Mouse (Mus musculus): ENCODE results near the gene Nup54. TPM values are rescaled to one million over a fixed set of nuclear protein-coding genes. Genes with fewer than 3 reads are reported as not detected.

Nup54 gene
- polyA plus RNA-seq, 2 experiments = 20.7 to 31.9 TPM

DNA sequence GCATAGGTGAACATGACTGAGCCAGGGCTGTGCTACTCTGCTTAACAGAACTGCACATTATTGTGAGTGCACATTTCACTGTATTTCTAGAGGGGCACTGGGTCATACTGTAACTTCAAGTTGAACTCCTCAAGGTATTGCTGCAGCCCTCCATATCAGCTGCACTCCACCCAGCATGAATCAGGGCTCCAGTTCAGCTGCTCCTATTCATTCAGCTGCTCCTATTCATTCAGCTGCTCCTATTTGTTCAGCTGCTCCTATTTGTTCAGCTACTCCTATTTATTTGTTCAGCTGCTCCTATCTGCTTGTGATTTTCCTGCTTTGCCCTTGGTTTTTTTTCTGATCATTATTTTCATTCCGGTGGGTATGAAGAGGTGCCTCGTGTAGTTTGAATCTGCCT, 45.0 kb downstream of the Nup54 start:
- no peaks in the 10 kb centered on the region for H3K36me3 ChIP-seq (replicated peaks; ENCODE audit: control insufficient read depth, insufficient read depth, low read depth)
- H3K4me2 ChIP-seq (ENCODE audit: low read depth) = no peak overlapping the region
- H3K9ac ChIP-seq (replicated peaks) = no peak overlapping the region
- H3K27me3 ChIP-seq (ENCODE audit: control insufficient read depth, insufficient read depth, low read length) = peaks cover 23% of the 10 kb centered on the region
- H3K4me3 ChIP-seq (ENCODE audit: insufficient read depth in 1 of 2, low read depth in 2 of 2, low read length in 2 of 2) = no peak overlapping the region
- H3K27ac ChIP-seq = no peak overlapping the region
- ATAC-seq (ENCODE audit: insufficient read depth) (no peak), DNase-seq (ENCODE audit: low read depth in 3 of 3, low spot score in 3 of 3) (no peak)
- 66% methylated on average over 2 of the region's 2 CpGs for WGBS (ENCODE audit: insufficient replicate concordance)
- H3K9me3 ChIP-seq (ENCODE audit: control insufficient read depth, low read length) = no peaks in the 10 kb centered on the region
- TF ChIP-seq EP300 (IDR thresholded peaks at IDR 0.05; ENCODE audit: low read depth) = no peak
- no peak for TF ChIP-seq CTCF (IDR thresholded peaks at IDR 0.05; ENCODE audit: low read depth)
- H3K4me1 ChIP-seq (replicated peaks; ENCODE audit: control insufficient read depth in 2 of 2, insufficient read depth in 2 of 2, low read length in 1 of 2) = peaks cover 9 to 23% of the 10 kb centered on the region in 2 experiments

DNA sequence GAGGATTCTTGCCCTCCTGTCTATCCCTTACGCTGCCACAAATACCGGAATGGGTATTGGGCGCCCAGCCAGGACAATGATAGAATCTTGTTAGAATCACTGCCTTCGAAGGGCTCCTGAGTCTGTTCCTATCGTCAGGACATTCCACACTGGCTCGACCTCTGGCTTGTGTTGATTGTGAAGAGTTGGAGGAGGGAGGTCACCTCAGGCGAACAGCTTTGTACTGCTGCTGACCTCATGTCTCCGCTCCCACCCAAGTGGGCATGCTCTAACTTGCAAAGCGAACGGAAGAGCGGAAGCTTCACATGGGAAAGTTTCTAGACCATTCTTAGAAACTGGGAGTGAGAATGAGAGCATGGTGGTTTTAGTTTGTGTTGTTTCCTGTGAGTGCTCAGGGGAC, 47.6 kb downstream of the Nup54 start:
- Histone ChIP-seq H3K9me3 (ENCODE audit: control insufficient read depth, low read length) (no peaks in the 10 kb centered on the region), H3K9ac (replicated peaks) (no peak overlapping the region), H3K27ac (no peak overlapping the region), H3K4me2 (ENCODE audit: low read depth) (no peak overlapping the region), H3K36me3 (replicated peaks; ENCODE audit: control insufficient read depth, insufficient read depth, low read depth) (no peaks in the 10 kb centered on the region), H3K4me1 (replicated peaks; ENCODE audit: control insufficient read depth in 2 of 2, insufficient read depth in 2 of 2, low read length in 1 of 2) (peaks cover 0 to 6% of the 10 kb centered on the region in 2 experiments; a peak in 2 of 4 replicates), H3K27me3 (ENCODE audit: control insufficient read depth, insufficient read depth, low read length) (peaks cover 19% of the 10 kb centered on the region), H3K4me3 (ENCODE audit: insufficient read depth in 1 of 2, low read depth in 2 of 2, low read length in 2 of 2) (no peak overlapping the region)
- ATAC-seq (ENCODE audit: insufficient read depth) (no peak), DNase-seq (ENCODE audit: low read depth in 3 of 3, low spot score in 3 of 3) (no peak)
- 61% methylated on average over 11 of the region's 11 CpGs for WGBS (ENCODE audit: insufficient replicate concordance)
- TF ChIP-seq CTCF (IDR thresholded peaks at IDR 0.05; ENCODE audit: low read depth) = no peak
- no peak for TF ChIP-seq EP300 (IDR thresholded peaks at IDR 0.05; ENCODE audit: low read depth)

DNA sequence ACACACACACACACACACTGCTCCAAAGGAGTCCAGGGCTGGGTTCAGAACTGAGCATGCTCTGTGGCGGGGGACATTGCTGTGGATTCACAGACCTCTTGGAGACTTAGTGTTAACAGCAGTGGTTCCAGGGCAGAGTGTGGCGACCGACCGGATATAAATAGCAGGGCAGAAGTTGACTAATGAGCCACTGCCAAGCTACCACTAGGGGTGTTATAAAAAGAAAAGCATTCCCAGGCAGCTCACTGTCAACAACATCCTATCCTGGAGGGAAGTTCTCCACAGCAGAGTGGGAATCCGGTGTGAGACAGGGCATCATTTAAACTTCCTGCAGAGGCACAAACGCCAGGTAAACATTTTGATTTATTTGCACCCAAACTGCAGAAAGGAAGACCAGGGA, 48.4 kb downstream of the Nup54 start:
- no peak for DNase-seq (ENCODE audit: low read depth in 3 of 3, low spot score in 3 of 3)
- H3K9ac ChIP-seq (replicated peaks) = no peak overlapping the region
- peaks cover 0 to 3% of the 10 kb centered on the region in 2 experiments; a peak in 1 of 4 replicates for H3K4me1 ChIP-seq (replicated peaks; ENCODE audit: control insufficient read depth in 2 of 2, insufficient read depth in 2 of 2, low read length in 1 of 2)
- no peaks in the 10 kb centered on the region for H3K9me3 ChIP-seq (ENCODE audit: control insufficient read depth, low read length)
- peaks cover 11% of the 10 kb centered on the region for H3K27me3 ChIP-seq (ENCODE audit: control insufficient read depth, insufficient read depth, low read length)
- no peak for ATAC-seq (ENCODE audit: insufficient read depth)
- no peak overlapping the region for H3K27ac ChIP-seq
- H3K36me3 ChIP-seq (replicated peaks; ENCODE audit: control insufficient read depth, insufficient read depth, low read depth) = no peaks in the 10 kb centered on the region
- H3K4me3 ChIP-seq (ENCODE audit: insufficient read depth in 1 of 2, low read depth in 2 of 2, low read length in 2 of 2) = no peak overlapping the region
- 22% methylated on average over 6 of the region's 6 CpGs for WGBS (ENCODE audit: insufficient replicate concordance)
- TF ChIP-seq CTCF (IDR thresholded peaks at IDR 0.05; ENCODE audit: low read depth) (no peak), EP300 (IDR thresholded peaks at IDR 0.05; ENCODE audit: low read depth) (no peak)
- H3K4me2 ChIP-seq (ENCODE audit: low read depth) = no peak overlapping the region

DNA sequence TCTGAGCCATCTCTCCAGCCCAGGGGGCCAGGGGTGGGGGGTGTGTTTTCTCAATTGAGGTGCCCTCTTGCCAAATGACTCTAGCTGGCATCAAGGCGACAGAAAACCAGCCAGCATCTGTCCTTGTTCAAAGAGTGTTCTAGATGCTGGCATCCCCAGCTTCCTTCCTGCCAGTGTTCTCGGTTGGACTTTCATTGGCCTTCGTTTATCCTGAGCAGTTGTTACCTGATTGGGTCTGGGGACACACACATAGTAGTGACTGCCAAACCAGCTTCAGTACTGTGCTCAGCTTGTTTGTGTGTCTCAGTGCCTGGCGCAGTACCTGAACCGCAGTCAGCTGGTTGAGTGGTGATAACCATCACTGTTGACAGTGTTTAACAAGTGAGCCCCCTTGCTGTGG, 48.9 kb downstream of the Nup54 start:
- DNase-seq (ENCODE audit: low read depth in 3 of 3, low spot score in 3 of 3) (no peak), ATAC-seq (ENCODE audit: insufficient read depth) (no peak)
- 59% methylated on average over 5 of the region's 5 CpGs for WGBS (ENCODE audit: insufficient replicate concordance)
- TF ChIP-seq CTCF (IDR thresholded peaks at IDR 0.05; ENCODE audit: low read depth) (no peak), EP300 (IDR thresholded peaks at IDR 0.05; ENCODE audit: low read depth) (no peak)
- Histone ChIP-seq H3K36me3 (replicated peaks; ENCODE audit: control insufficient read depth, insufficient read depth, low read depth) (no peaks in the 10 kb centered on the region), H3K4me3 (ENCODE audit: insufficient read depth in 1 of 2, low read depth in 2 of 2, low read length in 2 of 2) (no peak overlapping the region), H3K27ac (no peak overlapping the region), H3K27me3 (ENCODE audit: control insufficient read depth, insufficient read depth, low read length) (peaks cover 5% of the 10 kb centered on the region), H3K4me1 (replicated peaks; ENCODE audit: control insufficient read depth in 2 of 2, insufficient read depth in 2 of 2, low read length in 1 of 2) (peaks cover 0 to 3% of the 10 kb centered on the region in 2 experiments; a peak in 1 of 4 replicates), H3K9me3 (ENCODE audit: control insufficient read depth, low read length) (no peaks in the 10 kb centered on the region), H3K4me2 (ENCODE audit: low read depth) (no peak overlapping the region), H3K9ac (replicated peaks) (no peak overlapping the region)

DNA sequence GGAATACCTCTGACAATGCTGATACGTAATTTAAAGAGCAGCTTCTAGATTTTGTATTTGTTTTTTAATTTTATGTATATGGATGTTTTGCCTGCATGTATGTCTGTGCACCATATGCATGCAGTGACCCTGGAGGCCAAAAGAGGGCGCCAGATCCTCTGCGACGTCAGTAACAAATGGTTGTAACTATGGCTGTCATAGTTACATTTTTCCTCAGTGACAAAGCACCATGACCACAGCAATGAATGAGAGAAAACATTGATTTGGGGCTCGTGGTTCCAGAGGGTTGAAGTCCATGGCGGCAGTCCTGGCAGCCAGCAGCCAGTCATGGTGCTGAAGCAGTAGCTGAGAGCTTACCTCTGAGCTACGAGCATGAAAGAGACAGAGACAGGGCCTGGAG, 50.2 kb downstream of the Nup54 start:
- 35% methylated on average over 7 of the region's 7 CpGs for WGBS (ENCODE audit: insufficient replicate concordance)
- Histone ChIP-seq H3K4me3 (ENCODE audit: insufficient read depth in 1 of 2, low read depth in 2 of 2, low read length in 2 of 2) (no peak overlapping the region), H3K4me1 (replicated peaks; ENCODE audit: control insufficient read depth in 2 of 2, insufficient read depth in 2 of 2, low read length in 1 of 2) (peaks cover 0 to 3% of the 10 kb centered on the region in 2 experiments; a peak in 1 of 4 replicates), H3K36me3 (replicated peaks; ENCODE audit: control insufficient read depth, insufficient read depth, low read depth) (no peaks in the 10 kb centered on the region), H3K9ac (replicated peaks) (no peak overlapping the region), H3K27me3 (ENCODE audit: control insufficient read depth, insufficient read depth, low read length) (peaks cover 3% of the 10 kb centered on the region; the same call in 1 of the 2 replicates), H3K4me2 (ENCODE audit: low read depth) (no peak overlapping the region), H3K27ac (no peak overlapping the region), H3K9me3 (ENCODE audit: control insufficient read depth, low read length) (no peaks in the 10 kb centered on the region)
- ATAC-seq (ENCODE audit: insufficient read depth) (no peak), DNase-seq (ENCODE audit: low read depth in 3 of 3, low spot score in 3 of 3) (no peak)
- peak; percentile 85 for TF ChIP-seq CTCF (IDR thresholded peaks at IDR 0.05; ENCODE audit: low read depth)
- TF ChIP-seq EP300 (IDR thresholded peaks at IDR 0.05; ENCODE audit: low read depth) = no peak
